ENCODE assay signal across 7 mouse cellular contexts in the genomic region with DNA sequence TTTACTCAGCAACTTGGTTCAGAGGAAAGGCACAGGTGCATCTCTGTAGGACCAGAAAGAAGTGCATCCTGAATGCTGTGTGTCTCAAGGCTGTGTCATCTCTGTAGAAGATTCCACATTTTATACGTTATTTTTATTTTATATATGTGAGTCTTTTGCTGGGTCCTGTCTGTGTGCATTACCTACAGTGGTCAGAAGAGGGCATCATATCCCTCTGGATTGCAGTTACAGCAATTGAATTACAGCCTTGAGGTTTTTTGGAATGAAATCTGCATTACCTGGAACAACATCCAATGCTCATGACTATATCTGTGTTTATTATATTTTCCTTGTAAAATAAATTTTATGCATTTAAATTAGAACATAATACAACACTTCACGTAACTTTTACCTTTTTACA. TPM values are rescaled to one million over a fixed set of nuclear protein-coding genes. Genes with fewer than 3 reads are reported as not detected.
DNase-seq lines count a peak whose midpoint lies in the region; ATAC-seq and TF ChIP-seq lines count a peak whose summit lies in the region.
"Not testable (repeated sequence)": the region's sequence is repeated elsewhere in the genome, so short reads cannot be mapped to it uniquely, and the experiment has no call there.

No protein-coding gene starts in this region.

- in situ Hi-C loops in Patski (cut with MboI; ENCODE audit: low pct_unique_long_range_greater_than_20kb), result not testable (repeated sequence)

- H3K4me3 ChIP-seq in lung, postnatal 0 days (ENCODE audit: low read depth, low read length), result not testable (repeated sequence)

- POLR2A ChIA-PET in Patski (lab: Charles Lee), result not testable (repeated sequence)

- H3K36me3 ChIP-seq in lung, postnatal 0 days (ENCODE audit: insufficient read depth, low read length), result not testable (repeated sequence)

- TF ChIP-seq EP300 in lung, postnatal 0 days (IDR thresholded peaks at IDR 0.05), result not testable (repeated sequence)

- H3K9ac ChIP-seq in lung, postnatal 0 days (replicated peaks; ENCODE audit: low read depth), result not testable (repeated sequence)

- DNase-seq in Patski (ENCODE audit: low read depth, low spot score), result not testable (repeated sequence)
- DNase-seq in cerebellum, adult 9-10 months, result peak; percentile 27
- DNase-seq in forelimb bud, embryonic 11.5 days (ENCODE audit: low read depth, low spot score), result peak; percentile 43
- peak; percentile 70 for DNase-seq in induced T-regulatory cell, adult 2 months (ENCODE audit: low read depth)
- peak; percentile 6 to 41 for DNase-seq in layer of hippocampus, postnatal 14 days (ENCODE audit: low spot score in 2 of 2)
- peak; percentile 38 for DNase-seq in lung, postnatal 0 days (ENCODE audit: low spot score)
- peak; percentile 37 for DNase-seq in right cerebral cortex, adult 18-20 months

- CTCF ChIA-PET in Patski (lab: Charles Lee), result not testable (repeated sequence)

- peak; percentile 30 for TF ChIP-seq CTCF in Patski (IDR thresholded peaks at IDR 0.05)
- TF ChIP-seq CTCF in lung, postnatal 0 days (IDR thresholded peaks at IDR 0.05), result peak; percentile 75

- H3K27me3 ChIP-seq in Patski; lung, postnatal 0 days (replicated peaks; ENCODE audit: insufficient read depth, low read length): not testable (repeated sequence)

- H3K4me1 ChIP-seq in lung, postnatal 0 days (ENCODE audit: insufficient read depth, low read depth, low read length), result not testable (repeated sequence)

- not testable (repeated sequence) for H3K4me2 ChIP-seq in lung, postnatal 0 days (replicated peaks; ENCODE audit: low read depth, low read length)

- H3K27ac ChIP-seq in lung, postnatal 0 days (ENCODE audit: low read length), result not testable (repeated sequence)

- not testable (repeated sequence) for ATAC-seq in Patski; lung, postnatal 0 days

- not testable (repeated sequence) for H3K9me3 ChIP-seq in lung, postnatal 0 days (ENCODE audit: low read length)

- WGBS in lung, postnatal 0 days, result 64% methylated on average over 2 of the region's 2 CpGs

RNA-seq across cellular contexts. Expression of a gene that starts 3.3 kb away (rescaled TPM):
- 8.1 TPM for polyA plus RNA-seq in Patski (2021)
- 10 to 100 TPM; 12.7 to 13.5 TPM for total RNA-seq in layer of hippocampus, postnatal 14 days (2021)
- polyA plus RNA-seq in lung, postnatal 0 days (2015; fragmentation: Nextera tagmentation; extraction: Ambion mirVana), result 8.4 and 9.0 TPM in 2 replicates

RNA-seq across cellular contexts. Expression of a gene that starts 21.8 kb away (rescaled TPM):
- polyA plus RNA-seq in Patski (2021), result 2.5 TPM
- total RNA-seq in layer of hippocampus, postnatal 14 days (2021), result 1 to 10 TPM; 4.5 to 6.0 TPM
- 2.1 and 3.4 TPM in 2 replicates for polyA plus RNA-seq in lung, postnatal 0 days (2015; fragmentation: Nextera tagmentation; extraction: Ambion mirVana)
